Mouse (Mus musculus) stomach, embryonic 16.5 days (tissue): Measurements from ENCODE around the gene Dnaaf2. TPM values are rescaled to one million over a fixed set of nuclear protein-coding genes. Genes with fewer than 3 reads are reported as not detected.
"Not testable (repeated sequence)": the region's sequence is repeated elsewhere in the genome, so short reads cannot be mapped to it uniquely, and the experiment has no call there.

Experiments
- ATAC-seq: fragments of 200-750 bp; cut with Nextera tagmentation; 2 replicates; pipeline ENCODE4 v1.8.0; 2017; ENCODE audit warnings: moderate number of reproducible peaks, moderate TSS enrichment; ENCODE audit not compliant: insufficient read depth, low FRiP score
- H3K27ac ChIP-seq: fragments of 300-500 bp; sonication (generic); 2 replicates; pipeline ENCODE4 v1.5.1; 2014; ENCODE audit warnings: low read length
- H3K27me3 ChIP-seq: fragments of 300-500 bp; sonication (generic); 2 replicates; pipeline ENCODE4 v1.6.1; 2014; ENCODE audit warnings: low read length, control low read depth, mixed read lengths; ENCODE audit not compliant: control insufficient read depth, insufficient read depth
- H3K36me3 ChIP-seq: fragments of 300-500 bp; sonication (generic); 2 replicates; pipeline ENCODE4 v1.6.1; 2014; ENCODE audit warnings: low read length; ENCODE audit not compliant: control insufficient read depth, insufficient read depth
- H3K4me1 ChIP-seq: fragments of 300-500 bp; sonication (generic); 2 replicates; pipeline ENCODE4 v1.6.1; 2014; ENCODE audit warnings: low read length, control low read depth, mixed read lengths; ENCODE audit not compliant: control insufficient read depth, insufficient read depth
- H3K4me2 ChIP-seq: fragments of 300-500 bp; sonication (generic); 2 replicates; pipeline ENCODE4 v1.6.1; 2014; ENCODE audit warnings: low read depth, low read length, mixed read lengths
- H3K4me3 ChIP-seq: fragments of 300-500 bp; sonication (generic); replicated peaks from 2 replicates; pipeline ENCODE4 v1.5.1; 2014; ENCODE audit warnings: mild to moderate bottlenecking, low read length
- H3K9ac ChIP-seq: fragments of 300-500 bp; sonication (generic); 2 replicates; pipeline ENCODE4 v1.6.1; 2014; ENCODE audit warnings: low read length
- H3K9me3 ChIP-seq: fragments of 300-500 bp; sonication (generic); replicated peaks from 2 replicates; pipeline ENCODE4 v1.6.1; 2016; ENCODE audit warnings: low read length, control low read depth; ENCODE audit not compliant: control insufficient read depth
- WGBS: fragments of 180-500 bp; shearing (Covaris S2); extraction: QIAGEN DNeasy Blood & Tissue Kit; methylation state at CpG from one replicate; pipeline ENCODE4 v1.1.7; 2014; 5-methylcytosine and 5-hydroxymethylcytosine counted together
- polyA plus RNA-seq: library from polyadenylated mRNA; unstranded; fragments of >200 nt; fragmentation: Nextera tagmentation; extraction: Ambion mirVana; gene quantifications from 2 replicates; pipeline ENCODE4 v1.2.1, GENCODE M21; 2015

The Dnaaf2 gene
- polyA plus RNA-seq, 1 experiment from 2014 or later = 7.4 TPM

- not testable (repeated sequence) for H3K9me3 ChIP-seq, H3K27ac ChIP-seq, ATAC-seq, H3K4me2 ChIP-seq, H3K4me3 ChIP-seq, H3K9ac ChIP-seq, H3K27me3 ChIP-seq
- peaks cover 10% of the 10 kb centered on the region for H3K4me1 ChIP-seq
- H3K36me3 ChIP-seq = peaks cover 12% of the 10 kb centered on the region
- 85% methylated on average over 2 of the region's 2 CpGs for WGBS
Observed at GRCm38 (mm10) chr12:69160677-69161076, 37.6 kb downstream of the Dnaaf2 start.

- Histone ChIP-seq H3K27me3 (no peaks in the 10 kb centered on the region), H3K9me3 (no peaks in the 10 kb centered on the region), H3K4me1 (peaks cover 10% of the 10 kb centered on the region), H3K9ac (no peak overlapping the region), H3K4me2 (peak overlapping the region; percentile 26; the same call in 1 of the 2 replicates), H3K36me3 (peaks cover 12% of the 10 kb centered on the region), H3K27ac (no peak overlapping the region), H3K4me3 (peak overlapping the region; percentile 76)
- ATAC-seq = no peak
- 4% methylated on average over 9 of the region's 9 CpGs for WGBS
Observed at GRCm38 (mm10) chr12:69159578-69159940, 38.7 kb downstream of the Dnaaf2 start.

- H3K9me3 ChIP-seq, H3K27me3 ChIP-seq: not testable (repeated sequence)
- Histone ChIP-seq H3K4me3 (peak within 1 kb of the TSS; percentile 76), H3K4me2 (peak within 1 kb of the TSS; percentile 72), H3K9ac (peak within 1 kb of the TSS; percentile 93), H3K4me1 (peaks cover 10% of the 10 kb centered on the region), H3K36me3 (peaks cover 12% of the 10 kb centered on the region), H3K27ac (peak within 1 kb of the TSS; percentile 96)
- ATAC-seq = peak; percentile 99
- under 1% methylated on average over 56 of the region's 68 CpGs for WGBS
Observed at GRCm38 (mm10) chr12:69158765-69159577, 39.3 kb downstream of the Dnaaf2 start, which contains the start of gene Rps29. Gene Rps29, minus strand, starts transcription at chr12:69159186.

- ATAC-seq = no peak
- Histone ChIP-seq H3K9ac (peak overlapping the region; percentile 93), H3K27ac (peak overlapping the region; percentile 96), H3K9me3 (no peaks in the 10 kb centered on the region), H3K4me2 (peak overlapping the region; percentile 72), H3K27me3 (no peaks in the 10 kb centered on the region), H3K36me3 (peaks cover 12% of the 10 kb centered on the region), H3K4me1 (peaks cover 10% of the 10 kb centered on the region), H3K4me3 (peak overlapping the region; percentile 76)
- under 1% methylated on average over 19 of the region's 19 CpGs for WGBS
Observed at GRCm38 (mm10) chr12:69158366-69158764, 39.9 kb downstream of the Dnaaf2 start.

- no peaks in the 10 kb centered on the region for H3K27me3 ChIP-seq
- peaks cover 10% of the 10 kb centered on the region for H3K4me1 ChIP-seq
- H3K36me3 ChIP-seq = peaks cover 12% of the 10 kb centered on the region
- no peak for ATAC-seq
- no peak overlapping the region for H3K9ac ChIP-seq
- no peak overlapping the region for H3K4me3 ChIP-seq
- no peaks in the 10 kb centered on the region for H3K9me3 ChIP-seq
- no peak overlapping the region for H3K4me2 ChIP-seq
- 91% methylated on average over 2 of the region's 2 CpGs for WGBS
- H3K27ac ChIP-seq = no peak overlapping the region
Observed at GRCm38 (mm10) chr12:69157107-69157506, 41.1 kb downstream of the Dnaaf2 start.

GRCm38 (mm10) chr12:69156436-69156835 lies 41.8 kb downstream of the Dnaaf2 start:
- no peak for ATAC-seq
- Histone ChIP-seq H3K36me3 (peaks cover 12% of the 10 kb centered on the region), H3K4me1 (peaks cover 10% of the 10 kb centered on the region), H3K4me3 (no peak overlapping the region), H3K4me2 (no peak overlapping the region), H3K9me3 (no peaks in the 10 kb centered on the region), H3K9ac (no peak overlapping the region), H3K27me3 (no peaks in the 10 kb centered on the region), H3K27ac (no peak overlapping the region)
- WGBS = 77% methylated on average over 4 of the region's 4 CpGs

GRCm38 (mm10) chr12:69155923-69156322 lies 42.3 kb downstream of the Dnaaf2 start:
- Histone ChIP-seq H3K36me3 (peaks cover 12% of the 10 kb centered on the region), H3K9ac (no peak overlapping the region), H3K9me3 (no peaks in the 10 kb centered on the region), H3K27me3 (no peaks in the 10 kb centered on the region), H3K4me3 (no peak overlapping the region), H3K4me1 (peaks cover 10% of the 10 kb centered on the region), H3K27ac (no peak overlapping the region), H3K4me2 (no peak overlapping the region)
- ATAC-seq = no peak
- WGBS = 67% methylated on average over 2 of the region's 2 CpGs

- 57% methylated on average over 13 of the region's 13 CpGs for WGBS
- Histone ChIP-seq H3K36me3 (no peaks in the 10 kb centered on the region), H3K9me3 (no peaks in the 10 kb centered on the region), H3K4me1 (no peaks in the 10 kb centered on the region), H3K27ac (no peak overlapping the region), H3K27me3 (peaks cover 3% of the 10 kb centered on the region; the same call in 1 of the 2 replicates), H3K4me2 (no peak overlapping the region), H3K4me3 (no peak overlapping the region), H3K9ac (no peak overlapping the region)
- ATAC-seq = no peak
Observed at GRCm38 (mm10) chr12:69150049-69150448, 48.2 kb downstream of the Dnaaf2 start.

GRCm38 (mm10) chr12:69147166-69147735 lies 51.0 kb downstream of the Dnaaf2 start:
- ATAC-seq = no peak

More at GRCm38 (mm10) chr12:69147166-69147735, 51.0 kb downstream of the Dnaaf2 start:
- Histone ChIP-seq H3K4me1 (no peaks in the 10 kb centered on the region), H3K9ac (no peak overlapping the region), H3K4me3 (no peak overlapping the region), H3K27me3 (peaks cover 3% of the 10 kb centered on the region; the same call in 1 of the 2 replicates), H3K36me3 (no peaks in the 10 kb centered on the region), H3K27ac (no peak overlapping the region), H3K4me2 (no peak overlapping the region), H3K9me3 (no peaks in the 10 kb centered on the region)
- WGBS = 86% methylated on average over 5 of the region's 5 CpGs
